Mouse (Mus musculus) cerebellum, adult 2 months (tissue): ENCODE measurements around the gene Akain1.

Experiments used
- CTCF ChIP-seq: fragments of 200-500 bp; IDR thresholded peaks from 2 replicates; pipeline ENCODE4 v1.5.1; 2011; ENCODE audit warnings: low read depth, mild to moderate bottlenecking, control low read depth, low read length, moderate library complexity, borderline replicate concordance; ENCODE audit not compliant: insufficient read depth
- POLR2A ChIP-seq: fragments of 200-500 bp; IDR thresholded peaks from 2 replicates; pipeline ENCODE4 v1.6.1; 2011; ENCODE audit warnings: low read length, control low read depth, borderline replicate concordance; ENCODE audit not compliant: insufficient read depth

DNA sequence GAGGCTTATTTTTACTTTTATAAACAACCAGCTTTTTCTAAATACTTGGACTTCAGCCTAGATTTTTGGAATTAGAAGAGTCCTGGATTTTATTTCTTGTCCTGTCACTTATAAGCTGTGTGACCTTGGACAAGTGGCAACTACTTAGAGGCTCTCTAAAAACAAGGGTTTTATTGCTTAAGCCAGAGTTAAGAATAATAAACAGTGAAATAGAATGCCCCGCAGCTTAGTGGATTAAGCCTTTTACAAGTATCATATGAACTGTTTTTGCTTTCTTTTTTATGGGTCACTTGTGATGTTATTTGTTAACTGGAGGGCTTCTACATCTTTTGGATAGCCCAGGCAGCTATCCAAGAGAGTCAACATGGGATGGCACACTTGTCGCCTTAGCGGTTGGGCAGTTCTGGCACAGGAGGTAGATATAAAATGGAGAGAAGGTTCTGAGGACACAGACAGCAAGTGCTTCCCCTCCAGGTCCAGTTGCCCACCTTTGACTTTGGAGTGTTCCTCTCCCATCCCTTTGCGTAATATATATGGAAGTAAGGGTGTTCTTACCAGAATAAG, 77.3 kb downstream of the Akain1 start:
- no peak for TF ChIP-seq POLR2A
- TF ChIP-seq CTCF, result no peak
